Mouse (Mus musculus) effector memory CD4-positive, alpha-beta T cell, adult 5 months (primary cell): Measurements from ENCODE around the gene Saxo1. TPM values are rescaled to one million over a fixed set of nuclear protein-coding genes. Genes with fewer than 3 reads are reported as not detected.

Source experiments
- polyA plus RNA-seq: library from polyadenylated mRNA; unstranded; fragments of 100-300 nt; shearing (Covaris generic); gene quantifications from one replicate; pipeline ENCODE4 v1.2.1, GENCODE M21; 2017

Gene Saxo1
- polyA plus RNA-seq: not detected

DNA sequence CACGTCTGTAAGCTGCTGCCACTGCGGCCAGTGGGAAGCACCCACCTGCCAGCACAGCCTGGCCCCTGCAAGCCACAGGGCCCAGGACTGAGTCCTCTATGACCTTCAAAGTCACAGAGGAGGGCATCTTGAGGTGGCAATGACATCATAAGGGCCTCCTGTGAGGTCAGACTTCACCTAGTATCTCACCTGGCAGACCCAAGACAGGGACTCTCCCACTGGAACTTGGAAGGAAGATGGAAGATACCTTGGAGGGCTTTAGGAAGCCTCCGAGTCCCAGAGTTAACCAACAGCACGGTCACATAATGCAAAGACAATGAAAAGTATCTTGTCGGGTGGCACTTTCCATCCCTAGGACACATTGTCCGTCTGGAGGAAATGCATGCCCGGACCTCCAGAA is at the start of gene Saxo1:
Saxo1 (minus strand) TSS at position 101 of the 400 bp plus-strand sequence.

DNA sequence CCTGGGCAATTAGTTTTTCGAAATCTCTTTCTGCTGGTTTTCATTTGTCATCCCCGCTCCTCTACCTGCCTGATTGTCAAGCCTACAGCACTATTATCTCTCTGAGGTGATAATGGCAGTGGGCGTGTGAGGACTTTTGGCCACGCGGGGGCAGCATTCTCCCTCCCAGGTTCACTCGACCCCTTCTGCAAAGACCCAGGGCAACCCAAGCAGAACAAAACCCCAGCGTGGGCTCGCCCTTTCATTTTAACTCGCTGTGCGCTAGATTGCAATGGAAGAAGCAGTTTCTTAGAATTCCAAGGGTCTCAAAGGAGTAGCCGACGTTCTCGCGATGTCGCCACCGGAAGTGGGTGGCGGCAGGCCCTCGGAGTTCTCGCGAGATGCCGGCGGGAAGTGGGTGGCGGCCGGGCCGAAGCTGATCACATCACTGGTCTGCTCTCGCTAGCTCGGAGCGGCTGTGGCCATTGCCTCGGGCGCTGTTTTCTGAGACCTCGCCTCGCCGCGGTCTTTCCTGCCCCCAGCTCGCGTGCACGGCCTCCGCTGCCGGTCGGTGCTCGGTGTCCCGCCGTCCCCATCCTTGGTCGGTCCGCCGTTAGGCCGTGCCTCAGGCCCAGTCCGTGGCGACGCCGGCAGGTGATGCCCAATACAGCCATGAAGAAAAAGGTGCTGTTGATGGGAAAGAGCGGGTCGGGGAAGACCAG is 17.3 kb upstream of the Saxo1 start, which contains the start of gene Rraga:
Rraga (plus strand) TSS at position 386 of the 701 bp plus-strand sequence.

Other genes starting within 250 kb of the Saxo1 start
- gene Rraga, start 17.3 kb upstream of the Saxo1 start, polyA plus RNA-seq: 51.0 TPM
- gene Haus6, start 53.7 kb upstream of the Saxo1 start, polyA plus RNA-seq: 19.0 TPM
- 10.3 TPM for gene Plin2, start 111.7 kb upstream of the Saxo1 start, polyA plus RNA-seq
- 49.9 TPM for gene Dennd4c, start 190.2 kb upstream of the Saxo1 start, polyA plus RNA-seq